In the genomic region with DNA sequence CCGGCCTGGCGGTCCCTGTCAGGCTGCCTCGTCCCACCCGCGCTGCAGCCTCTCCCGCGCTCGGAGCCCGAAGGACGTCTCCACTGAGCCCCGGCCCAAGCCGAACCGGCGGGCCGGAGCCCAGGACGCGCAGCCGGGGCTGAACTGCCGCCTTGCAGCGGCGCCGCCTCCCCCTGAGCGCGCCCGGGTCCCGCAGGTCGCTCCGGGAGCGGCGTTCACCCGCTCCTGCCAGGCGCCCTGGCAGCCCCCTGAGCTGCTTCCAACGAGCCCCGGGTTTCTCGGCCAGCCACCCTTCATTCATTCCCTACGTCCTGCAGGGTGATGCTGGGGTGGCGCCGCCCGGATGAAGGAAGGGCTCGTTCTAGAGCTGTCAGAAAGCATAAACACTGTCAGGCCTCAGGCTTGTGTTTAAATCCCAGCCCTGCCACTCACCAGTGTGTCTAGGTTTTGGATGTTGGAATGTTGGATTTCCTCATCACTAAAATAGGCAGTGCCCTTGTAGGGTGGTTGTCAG, we compare ENCODE assay signal across 7 mouse cellular contexts. TPM values are rescaled to one million over a fixed set of nuclear protein-coding genes. Genes with fewer than 3 reads are reported as not detected.
A peak's percentile ranks its signal among the peaks of the same experiment; 100 is the strongest.
DNase-seq lines count a peak whose midpoint lies in the region; ATAC-seq and TF ChIP-seq lines count a peak whose summit lies in the region.

No protein-coding gene starts in this region.

- no peak; the same call in 1 of the 2 replicates for ATAC-seq in hindbrain, embryonic 14.5 days (ENCODE audit: low FRiP score)

- peak overlapping the region; percentile 91 for H3K4me3 ChIP-seq in cortical plate, adult 2 months (ENCODE audit: insufficient read depth, low read length)
- peak overlapping the region; percentile 99 for H3K4me3 ChIP-seq in hindbrain, embryonic 14.5 days (replicated peaks; ENCODE audit: low read length)

- peak overlapping the region; percentile 99 for H3K9ac ChIP-seq in hindbrain, embryonic 14.5 days

- H3K4me2 ChIP-seq in hindbrain, embryonic 14.5 days (replicated peaks) = peak overlapping the region; percentile 80

- no peaks in the 10 kb centered on the region for H3K27me3 ChIP-seq in hindbrain, embryonic 14.5 days (ENCODE audit: control insufficient read depth, insufficient read depth, low read length)

- no peak for TF ChIP-seq POLR2A in cortical plate, adult 2 months (IDR thresholded peaks at IDR 0.05; ENCODE audit: extremely low read depth, insufficient read depth, low read length)

- no peaks in the 10 kb centered on the region for H3K9me3 ChIP-seq in hindbrain, embryonic 14.5 days (ENCODE audit: control insufficient read depth, low read length)

- peaks cover 5% of the 10 kb centered on the region for H3K4me1 ChIP-seq in cortical plate, adult 2 months (ENCODE audit: control insufficient read depth, insufficient read depth, low read length)
- H3K4me1 ChIP-seq in hindbrain, embryonic 14.5 days (replicated peaks; ENCODE audit: control insufficient read depth, insufficient read depth, low read length) = peaks cover 14% of the 10 kb centered on the region

- DNase-seq in right cerebral cortex, postnatal 36 days (ENCODE audit: low spot score in 2 of 2) = peak; percentile 10 to 14
- no peak for DNase-seq in right cerebral cortex, postnatal 25 days
- DNase-seq in hindbrain, embryonic 14.5 days (ENCODE audit: low spot score) = no peak
- DNase-seq in mesoderm, embryonic 11.5 days (ENCODE audit: low read depth, low spot score) = peak; percentile 15
- DNase-seq in c-Kit-positive CD71-positive TER-119-positive erythroid progenitor cells, embryonic 14.5 days (ENCODE audit: low spot score) = no peak
- no peak for DNase-seq in frontal cortex, postnatal 14 days (ENCODE audit: low spot score in 2 of 2)

- H3K27ac ChIP-seq in cortical plate, adult 2 months (ENCODE audit: insufficient read depth, low read length) = peak overlapping the region; percentile 85
- H3K27ac ChIP-seq in hindbrain, embryonic 14.5 days = peak overlapping the region; percentile 84

- WGBS in hindbrain, embryonic 14.5 days = under 1% methylated on average over 33 of the region's 40 CpGs

- TF ChIP-seq CTCF in cortical plate, adult 2 months (IDR thresholded peaks at IDR 0.05; ENCODE audit: extremely low read depth, insufficient read depth, low read length) = no peak

- peaks cover 11% of the 10 kb centered on the region for H3K36me3 ChIP-seq in hindbrain, embryonic 14.5 days (replicated peaks; ENCODE audit: control insufficient read depth, insufficient read depth)

RNA-seq across cellular contexts. Expression of gene Vps4a, which starts 0.6 kb away (rescaled TPM):
- polyA plus RNA-seq in cortical plate, adult 2 months (2012; rRNA removed) = 99.0 and 103 TPM in 2 replicates
- polyA plus RNA-seq in hindbrain, embryonic 14.5 days (2014; fragmentation: Nextera tagmentation; extraction: Ambion mirVana) = 149 and 172 TPM in 2 replicates

RNA-seq across cellular contexts. Expression of gene Pdf, which starts 16.8 kb away (rescaled TPM):
- polyA plus RNA-seq in cortical plate, adult 2 months (2012; rRNA removed) = 32.4 TPM in 2 replicates
- 32.1 and 32.3 TPM in 2 replicates for polyA plus RNA-seq in hindbrain, embryonic 14.5 days (2014; fragmentation: Nextera tagmentation; extraction: Ambion mirVana)

RNA-seq across cellular contexts. Expression of gene Cog8, which starts 24.9 kb away (rescaled TPM):
- 33.0 and 36.8 TPM in 2 replicates for polyA plus RNA-seq in cortical plate, adult 2 months (2012; rRNA removed)
- polyA plus RNA-seq in hindbrain, embryonic 14.5 days (2014; fragmentation: Nextera tagmentation; extraction: Ambion mirVana) = 40.7 and 42.6 TPM in 2 replicates

RNA-seq across cellular contexts. Expression of gene Nip7, which starts 25.0 kb away (rescaled TPM):
- 36.5 and 42.5 TPM in 2 replicates for polyA plus RNA-seq in cortical plate, adult 2 months (2012; rRNA removed)
- 69.3 and 70.2 TPM in 2 replicates for polyA plus RNA-seq in hindbrain, embryonic 14.5 days (2014; fragmentation: Nextera tagmentation; extraction: Ambion mirVana)

RNA-seq across cellular contexts. Expression of gene Tmed6, which starts 33.8 kb away (rescaled TPM):
- polyA plus RNA-seq in cortical plate, adult 2 months (2012; rRNA removed) = not detected in 2 replicates
- not detected in 2 replicates for polyA plus RNA-seq in hindbrain, embryonic 14.5 days (2014; fragmentation: Nextera tagmentation; extraction: Ambion mirVana)

Comparison
In these comparisons a context has a peak if more than half of its experiments do, and no peak if none do; other contexts are left out.
1. DNase-seq: peak in right cerebral cortex, postnatal 36 days (2 of 2) and mesoderm, embryonic 11.5 days (single experiment); none in right cerebral cortex, postnatal 25 days (single experiment), hindbrain, embryonic 14.5 days (single experiment), c-Kit-positive CD71-positive TER-119-positive erythroid progenitor cells, embryonic 14.5 days (single experiment) and frontal cortex, postnatal 14 days (0 of 2).